Mouse (Mus musculus) lung, adult 2 months (tissue): ENCODE data around the gene Utp6.

Experiments
- CTCF ChIP-seq: fragments of 200-500 bp; IDR thresholded peaks from 2 replicates; pipeline ENCODE4 v1.5.1; 2011; ENCODE audit warnings: mild to moderate bottlenecking, low read length, control low read depth; ENCODE audit not compliant: insufficient read depth
- POLR2A ChIP-seq: fragments of 200-500 bp; IDR thresholded peaks from 2 replicates; pipeline ENCODE4 v1.6.1; 2011; ENCODE audit warnings: low read depth, mild to moderate bottlenecking, control low read depth, low read length, borderline replicate concordance; ENCODE audit errors: extremely low read depth

- TF ChIP-seq CTCF (no peak), POLR2A (no peak)
Observed at GRCm38 (mm10) chr11:79922766-79923165, 39.4 kb downstream of the Utp6 start.
